ENCODE assay signal across 8 mouse cellular contexts in genomic region chr15:5243036-5243958, GRCm38 (mm10). TPM values are rescaled to one million over a fixed set of nuclear protein-coding genes. Genes with fewer than 3 reads are reported as not detected.
DNase-seq lines count a peak whose midpoint lies in the region; ATAC-seq lines count a peak whose summit lies in the region.

No protein-coding gene starts in this region.

- DNase-seq in 3T3-L1 (ENCODE audit: low read depth, low spot score): peak; percentile 59
- peak; percentile 33 for DNase-seq in lung, postnatal 10 days
- peak; percentile 55 for DNase-seq in splenic B cell, adult 2 months (ENCODE audit: low read depth, low spot score)
- DNase-seq in testis, postnatal 14 days (ENCODE audit: low spot score): no peak

- 0 out of 2 replicates have a peak overlapping the region, but pooled peaks have one; percentile 20 for H3K9ac ChIP-seq in hindbrain, embryonic 15.5 days

- peak; percentile 15 for ATAC-seq in CD4-positive, CD25-positive, alpha-beta regulatory T cell, adult 4 months
- peak; percentile 22 for ATAC-seq in erythroid progenitor cell, adult 5-6 weeks (replicated peaks; ENCODE audit: low FRiP score, poor library complexity, severe bottlenecking)
- no peak; the same call in 1 of the 2 replicates for ATAC-seq in hindbrain, embryonic 15.5 days (ENCODE audit: low FRiP score, low read depth)
- ATAC-seq in cerebellum, adult (ENCODE audit: insufficient number of reproducible peaks, low FRiP score, low TSS enrichment): no peak

- WGBS in hindbrain, embryonic 15.5 days: 6% methylated on average over 40 of the region's 40 CpGs

- peak overlapping the region; percentile 100 for H3K4me2 ChIP-seq in hindbrain, embryonic 15.5 days

- peaks cover 29% of the 10 kb centered on the region for H3K27me3 ChIP-seq in hindbrain, embryonic 15.5 days
- no peaks in the 10 kb centered on the region for H3K27me3 ChIP-seq in splenic B cell, adult 2 months (ENCODE audit: control insufficient read depth, insufficient read depth, low read length, poor library complexity, severe bottlenecking)

- H3K27ac ChIP-seq in hindbrain, embryonic 15.5 days (replicated peaks): no peak overlapping the region

- H3K36me3 ChIP-seq in hindbrain, embryonic 15.5 days: no peaks in the 10 kb centered on the region
- H3K36me3 ChIP-seq in splenic B cell, adult 2 months (ENCODE audit: control insufficient read depth, insufficient read depth, low read length, poor library complexity, severe bottlenecking): no peaks in the 10 kb centered on the region

- no peaks in the 10 kb centered on the region for H3K9me3 ChIP-seq in hindbrain, embryonic 15.5 days

- peak overlapping the region; percentile 64 for H3K4me3 ChIP-seq in hindbrain, embryonic 15.5 days

- H3K4me1 ChIP-seq in hindbrain, embryonic 15.5 days (replicated peaks): peaks cover 30% of the 10 kb centered on the region

RNA-seq across cellular contexts. Expression of gene Ptger4, which starts 0.7 kb away (rescaled TPM):
- 10 to 100 TPM; 23.6 to 26.3 TPM for polyA plus RNA-seq in CD4-positive, CD25-positive, alpha-beta regulatory T cell, adult 4 months (2017; shearing (Covaris generic))
- total RNA-seq in erythroid progenitor cell, adult 5-6 weeks (2015; ENCODE audit: low replicate concordance): 4.2 and 6.8 TPM in 2 replicates
- total RNA-seq in erythroid progenitor cell, adult 5-6 weeks (2017; ENCODE audit: low replicate concordance): 5.5 and 5.8 TPM in 2 replicates
- polyA plus RNA-seq in hindbrain, embryonic 15.5 days (2015; fragmentation: Nextera tagmentation; extraction: Ambion mirVana): 2.6 and 3.1 TPM in 2 replicates

RNA-seq across cellular contexts. Expression of gene Ttc33, which starts 58.0 kb away (rescaled TPM):
- polyA plus RNA-seq in CD4-positive, CD25-positive, alpha-beta regulatory T cell, adult 4 months (2017; shearing (Covaris generic)): 10 to 100 TPM; 59.2 to 71.1 TPM
- total RNA-seq in erythroid progenitor cell, adult 5-6 weeks (2015; ENCODE audit: low replicate concordance): 1.7 and 9.4 TPM in 2 replicates
- total RNA-seq in erythroid progenitor cell, adult 5-6 weeks (2017; ENCODE audit: low replicate concordance): 4.8 and 11.4 TPM in 2 replicates
- polyA plus RNA-seq in hindbrain, embryonic 15.5 days (2015; fragmentation: Nextera tagmentation; extraction: Ambion mirVana): 50.4 and 53.0 TPM in 2 replicates

Comparison
In these comparisons a context has a peak if more than half of its experiments do, and no peak if none do; other contexts are left out.
1. ATAC-seq: peak in CD4-positive, CD25-positive, alpha-beta regulatory T cell, adult 4 months (single experiment) and erythroid progenitor cell, adult 5-6 weeks (single experiment); none in hindbrain, embryonic 15.5 days (single experiment) and cerebellum, adult (single experiment).